11 mouse cellular contexts compared by ENCODE assay signal in genomic region chr5:137079849-137080248, GRCm38 (mm10). TPM values are rescaled to one million over a fixed set of nuclear protein-coding genes. Genes with fewer than 3 reads are reported as not detected.
DNase-seq lines count a peak whose midpoint lies in the region; ATAC-seq lines count a peak whose summit lies in the region.
"Had no signal": no experiment of that assay in that cellular context is flagged by ENCODE, and none has a peak within 500 bp of the region (broad histone marks: within the 10 kb centered on the region; RNA-seq: fewer than 3 reads in every experiment).

No protein-coding gene starts in this region.

- ATAC-seq in hematopoietic stem cell, adult 5-6 weeks (replicated peaks in 1 of 2; ENCODE audit: insufficient read depth in 1 of 2, low FRiP score in 2 of 2, low TSS enrichment in 1 of 2, low read depth in 1 of 2, poor library complexity in 2 of 2, severe bottlenecking in 2 of 2), result peak; percentile 7 to 21; a peak in 1 of 4 replicates
- ATAC-seq in lung, embryonic 15.5 days (ENCODE audit: borderline replicate concordance, extremely low read depth, low FRiP score, low TSS enrichment), result peak; percentile 68; the same call in 1 of the 2 replicates
- ATAC-seq in midbrain, embryonic 14.5 days (ENCODE audit: low FRiP score, low TSS enrichment), result no peak
- no peak for ATAC-seq in midbrain, embryonic 15.5 days (replicated peaks)

- H3K4me1 ChIP-seq in brown adipose tissue, adult 24 weeks (ENCODE audit: control insufficient read depth, insufficient read depth, insufficient read length, low read length), result peaks cover 30% of the 10 kb centered on the region
- H3K4me1 ChIP-seq in lung, embryonic 15.5 days, result peaks cover 55% of the 10 kb centered on the region
- peaks cover 41% of the 10 kb centered on the region for H3K4me1 ChIP-seq in embryonic facial prominence, embryonic 10.5 days
- H3K4me1 ChIP-seq in midbrain, embryonic 14.5 days (ENCODE audit: control insufficient read depth, insufficient read depth, low read length), result no peaks in the 10 kb centered on the region
- no peaks in the 10 kb centered on the region for H3K4me1 ChIP-seq in midbrain, embryonic 15.5 days
- H3K4me1 ChIP-seq: forebrain, embryonic 12.5 days had no signal

- peak; percentile 64 for DNase-seq in MEL-GATA-1-ER (ENCODE audit: extremely low read depth, low read depth)
- no peak for DNase-seq in embryonic facial prominence, embryonic 10.5 days (ENCODE audit: low spot score)
- no peak for DNase-seq in midbrain, embryonic 14.5 days
- DNase-seq in adrenal gland, postnatal 4 days (ENCODE audit: low spot score in 2 of 2), result no peak
- DNase-seq: adrenal gland, postnatal 25 days; right cerebral cortex, postnatal 14 days had no signal

- peak overlapping the region; percentile 82 for H3K27ac ChIP-seq in brown adipose tissue, adult 24 weeks (replicated peaks; ENCODE audit: low read depth, low read length)
- H3K27ac ChIP-seq in lung, embryonic 15.5 days, result peak overlapping the region; percentile 85
- no peak overlapping the region for H3K27ac ChIP-seq in embryonic facial prominence, embryonic 10.5 days (replicated peaks)
- no peak overlapping the region for H3K27ac ChIP-seq in midbrain, embryonic 14.5 days (replicated peaks; ENCODE audit: low read depth, low read length)
- no peak overlapping the region for H3K27ac ChIP-seq in midbrain, embryonic 15.5 days
- H3K27ac ChIP-seq: forebrain, embryonic 12.5 days had no signal

- H3K9me3 ChIP-seq in lung, embryonic 15.5 days, result no peaks in the 10 kb centered on the region
- H3K9me3 ChIP-seq in embryonic facial prominence, embryonic 10.5 days, result no peaks in the 10 kb centered on the region
- H3K9me3 ChIP-seq in midbrain, embryonic 14.5 days (ENCODE audit: control insufficient read depth, low read length), result no peaks in the 10 kb centered on the region
- no peaks in the 10 kb centered on the region for H3K9me3 ChIP-seq in midbrain, embryonic 15.5 days
- H3K9me3 ChIP-seq: forebrain, embryonic 12.5 days had no signal

- H3K4me2 ChIP-seq in lung, embryonic 15.5 days, result no peak overlapping the region
- no peak overlapping the region for H3K4me2 ChIP-seq in midbrain, embryonic 14.5 days (ENCODE audit: low read length)
- H3K4me2 ChIP-seq in midbrain, embryonic 15.5 days, result no peak overlapping the region
- H3K4me2 ChIP-seq: forebrain, embryonic 12.5 days had no signal

- 22% methylated on average over 5 of the region's 5 CpGs for WGBS in lung, embryonic 15.5 days
- WGBS in embryonic facial prominence, embryonic 10.5 days, result 61% methylated on average over 5 of the region's 5 CpGs
- 80% methylated on average over 5 of the region's 5 CpGs for WGBS in midbrain, embryonic 14.5 days
- 61% methylated on average over 5 of the region's 5 CpGs for WGBS in midbrain, embryonic 15.5 days

- no peak overlapping the region for H3K9ac ChIP-seq in lung, embryonic 15.5 days
- H3K9ac ChIP-seq in midbrain, embryonic 14.5 days (replicated peaks; ENCODE audit: low read length), result no peak overlapping the region
- no peak overlapping the region for H3K9ac ChIP-seq in midbrain, embryonic 15.5 days
- H3K9ac ChIP-seq: forebrain, embryonic 12.5 days had no signal

- H3K4me3 ChIP-seq in brown adipose tissue, adult 24 weeks (ENCODE audit: insufficient read depth, low read depth, low read length), result no peak overlapping the region
- no peak overlapping the region for H3K4me3 ChIP-seq in lung, embryonic 15.5 days
- H3K4me3 ChIP-seq in embryonic facial prominence, embryonic 10.5 days, result no peak overlapping the region
- no peak overlapping the region for H3K4me3 ChIP-seq in midbrain, embryonic 14.5 days (replicated peaks; ENCODE audit: low read depth, low read length)
- H3K4me3 ChIP-seq in midbrain, embryonic 15.5 days, result no peak overlapping the region
- H3K4me3 ChIP-seq: forebrain, embryonic 12.5 days had no signal

- no peaks in the 10 kb centered on the region for H3K27me3 ChIP-seq in lung, embryonic 15.5 days
- H3K27me3 ChIP-seq in embryonic facial prominence, embryonic 10.5 days (replicated peaks; ENCODE audit: low read depth, poor library complexity, severe bottlenecking), result no peaks in the 10 kb centered on the region
- no peaks in the 10 kb centered on the region for H3K27me3 ChIP-seq in midbrain, embryonic 14.5 days (ENCODE audit: control insufficient read depth, insufficient read depth, low read length)
- no peaks in the 10 kb centered on the region for H3K27me3 ChIP-seq in midbrain, embryonic 15.5 days (replicated peaks)
- H3K27me3 ChIP-seq: forebrain, embryonic 12.5 days had no signal

- H3K36me3 ChIP-seq in lung, embryonic 15.5 days, result no peaks in the 10 kb centered on the region
- no peaks in the 10 kb centered on the region for H3K36me3 ChIP-seq in embryonic facial prominence, embryonic 10.5 days (replicated peaks)
- no peaks in the 10 kb centered on the region for H3K36me3 ChIP-seq in midbrain, embryonic 14.5 days (ENCODE audit: control insufficient read depth, insufficient read depth, low read length)
- no peaks in the 10 kb centered on the region for H3K36me3 ChIP-seq in midbrain, embryonic 15.5 days (replicated peaks)
- H3K36me3 ChIP-seq: forebrain, embryonic 12.5 days had no signal

RNA-seq across cellular contexts. Expression of gene Serpine1, which starts 7.8 kb away (rescaled TPM):
- polyA plus RNA-seq in brown adipose tissue, adult 24 weeks (2012; ENCODE audit: insufficient read depth, insufficient read length, missing spikeins), result 4.1 and 9.6 TPM in 2 replicates
- total RNA-seq in hematopoietic stem cell, adult 5-6 weeks (2017), result not detected in 2 replicates
- 0.86 TPM in 2 replicates for polyA plus RNA-seq in lung, embryonic 15.5 days (2015; fragmentation: Nextera tagmentation; extraction: Ambion mirVana)
- 0.12 TPM in 1 of 2 replicates, not detected in the other for polyA plus RNA-seq in embryonic facial prominence, embryonic 10.5 days (2016; fragmentation: Nextera tagmentation; extraction: Ambion mirVana)
- 0.26 and 0.28 TPM in 2 replicates for polyA plus RNA-seq in midbrain, embryonic 14.5 days (2014; fragmentation: Nextera tagmentation; extraction: Ambion mirVana)
- 1 to 10 TPM; 1.7 to 2.2 TPM for total RNA-seq in adrenal gland, postnatal 4 days (2021)
- polyA plus RNA-seq in midbrain, embryonic 15.5 days (2015; fragmentation: Nextera tagmentation; extraction: Ambion mirVana), result 0.34 and 0.41 TPM in 2 replicates

RNA-seq across cellular contexts. Expression of gene Ap1s1, which starts 33.9 kb away (rescaled TPM):
- 69.0 and 73.6 TPM in 2 replicates for polyA plus RNA-seq in brown adipose tissue, adult 24 weeks (2012; ENCODE audit: insufficient read depth, insufficient read length, missing spikeins)
- 39.7 and 42.4 TPM in 2 replicates for total RNA-seq in hematopoietic stem cell, adult 5-6 weeks (2017)
- polyA plus RNA-seq in lung, embryonic 15.5 days (2015; fragmentation: Nextera tagmentation; extraction: Ambion mirVana), result 202 and 206 TPM in 2 replicates
- polyA plus RNA-seq in embryonic facial prominence, embryonic 10.5 days (2016; fragmentation: Nextera tagmentation; extraction: Ambion mirVana), result 177 and 178 TPM in 2 replicates
- polyA plus RNA-seq in midbrain, embryonic 14.5 days (2014; fragmentation: Nextera tagmentation; extraction: Ambion mirVana), result 214 and 238 TPM in 2 replicates
- 100 to 1,000 TPM; 121 to 124 TPM for total RNA-seq in adrenal gland, postnatal 4 days (2021)
- polyA plus RNA-seq in midbrain, embryonic 15.5 days (2015; fragmentation: Nextera tagmentation; extraction: Ambion mirVana), result 284 TPM in 2 replicates

RNA-seq across cellular contexts. Expression of gene Trim56, which starts 36.2 kb away (rescaled TPM):
- polyA plus RNA-seq in brown adipose tissue, adult 24 weeks (2012; ENCODE audit: insufficient read depth, insufficient read length, missing spikeins), result 9.8 and 11.1 TPM in 2 replicates
- total RNA-seq in hematopoietic stem cell, adult 5-6 weeks (2017), result 35.8 and 48.8 TPM in 2 replicates
- 9.8 and 10.5 TPM in 2 replicates for polyA plus RNA-seq in lung, embryonic 15.5 days (2015; fragmentation: Nextera tagmentation; extraction: Ambion mirVana)
- 3.7 and 3.8 TPM in 2 replicates for polyA plus RNA-seq in embryonic facial prominence, embryonic 10.5 days (2016; fragmentation: Nextera tagmentation; extraction: Ambion mirVana)
- polyA plus RNA-seq in midbrain, embryonic 14.5 days (2014; fragmentation: Nextera tagmentation; extraction: Ambion mirVana), result 1.5 and 2.8 TPM in 2 replicates
- total RNA-seq in adrenal gland, postnatal 4 days (2021), result 10 to 100 TPM; 36.2 to 46.0 TPM
- polyA plus RNA-seq in midbrain, embryonic 15.5 days (2015; fragmentation: Nextera tagmentation; extraction: Ambion mirVana), result 1.9 and 2.5 TPM in 2 replicates

RNA-seq across cellular contexts. Expression of gene Vgf, which starts 53.7 kb away (rescaled TPM):
- polyA plus RNA-seq in brown adipose tissue, adult 24 weeks (2012; ENCODE audit: insufficient read depth, insufficient read length, missing spikeins), result not detected in 2 replicates
- 0.10 TPM in 1 of 2 replicates, not detected in the other for total RNA-seq in hematopoietic stem cell, adult 5-6 weeks (2017)
- polyA plus RNA-seq in lung, embryonic 15.5 days (2015; fragmentation: Nextera tagmentation; extraction: Ambion mirVana), result 0.11 and 0.19 TPM in 2 replicates
- polyA plus RNA-seq in embryonic facial prominence, embryonic 10.5 days (2016; fragmentation: Nextera tagmentation; extraction: Ambion mirVana), result 0.39 and 0.40 TPM in 2 replicates
- polyA plus RNA-seq in midbrain, embryonic 14.5 days (2014; fragmentation: Nextera tagmentation; extraction: Ambion mirVana), result 4.8 and 6.9 TPM in 2 replicates
- 10 to 100 TPM; 15.3 to 17.2 TPM for total RNA-seq in adrenal gland, postnatal 4 days (2021)
- 9.9 and 11.1 TPM in 2 replicates for polyA plus RNA-seq in midbrain, embryonic 15.5 days (2015; fragmentation: Nextera tagmentation; extraction: Ambion mirVana)

Comparison
In these comparisons a context has a peak if more than half of its experiments do, and no peak if none do; other contexts are left out.
1. H3K27ac ChIP-seq: peak in brown adipose tissue, adult 24 weeks (single experiment) and lung, embryonic 15.5 days (single experiment); none in embryonic facial prominence, embryonic 10.5 days (single experiment), midbrain, embryonic 14.5 days (single experiment) and midbrain, embryonic 15.5 days (single experiment).
2. ATAC-seq: peak in hematopoietic stem cell, adult 5-6 weeks (2 of 2) and lung, embryonic 15.5 days (single experiment); none in midbrain, embryonic 14.5 days (single experiment) and midbrain, embryonic 15.5 days (single experiment).